14 mouse cellular contexts compared by ENCODE assay signal in genomic region chr4:151305761-151306160, GRCm38 (mm10).
"Had no signal": no experiment of that assay in that cellular context is flagged by ENCODE, and none has a peak within 500 bp of the region (broad histone marks: within the 10 kb centered on the region; RNA-seq: fewer than 3 reads in every experiment).

No protein-coding gene starts in this region.

- H3K36me3 ChIP-seq: limb, embryonic 15.5 days; liver, embryonic 12.5 days; midbrain, embryonic 10.5 days; neural tube, embryonic 12.5 days had no signal

- DNase-seq: kidney, adult 18-20 months; kidney, postnatal 10 days; kidney, postnatal 4 days; lung, embryonic 14.5 days; lung, postnatal 10 days; lung, postnatal 4 days; right cerebral cortex, adult 18-20 months; thymus, postnatal 36 days had no signal

- H3K4me1 ChIP-seq: liver, embryonic 12.5 days had no signal

- ATAC-seq: liver, embryonic 12.5 days had no signal

- H3K9ac ChIP-seq: limb, embryonic 15.5 days; liver, embryonic 12.5 days; lung, embryonic 14.5 days; neural tube, embryonic 12.5 days had no signal

- H3K4me3 ChIP-seq: layer of hippocampus, adult 2 months; limb, embryonic 15.5 days; liver, embryonic 12.5 days; midbrain, embryonic 10.5 days; myocyte; neural tube, embryonic 12.5 days had no signal

- H3K9me3 ChIP-seq: limb, embryonic 15.5 days; liver, embryonic 12.5 days; midbrain, embryonic 10.5 days; neural tube, embryonic 12.5 days had no signal

- H3K27ac ChIP-seq: layer of hippocampus, adult 2 months; limb, embryonic 15.5 days; liver, embryonic 12.5 days; midbrain, embryonic 10.5 days; neural tube, embryonic 12.5 days had no signal

- H3K27me3 ChIP-seq: neural tube, embryonic 12.5 days had no signal

- H3K4me2 ChIP-seq: limb, embryonic 15.5 days; liver, embryonic 12.5 days; lung, embryonic 14.5 days; neural tube, embryonic 12.5 days had no signal
